Mouse (Mus musculus) heart, postnatal 14 days (tissue): ENCODE results near the gene Prss41. TPM values are rescaled to one million over a fixed set of nuclear protein-coding genes. Genes with fewer than 3 reads are reported as not detected.
"Not testable (repeated sequence)": the region's sequence is repeated elsewhere in the genome, so short reads cannot be mapped to it uniquely, and the experiment has no call there.

Experiments
- DNase-seq, 2 experiments: peaks; one replicate each; pipeline ENCODE4 v3.0.0; 2021 to 2022
- intact Hi-C: fragments of 180-260 bp; cut with DNase I; formaldehyde crosslinking; loops from one replicate; pipeline ENCODE4 v1.15.1; 2025
- long read RNA-seq, 2 experiments: library from polyadenylated mRNA; stranded (forward); transcript quantifications; one replicate each; pipeline ENCODE4 v2.0.0; 2021
- total RNA-seq, 2 experiments: library from RNA; stranded (reverse); gene quantifications; 2 replicates each; pipeline ENCODE4 v1.2.3; 2021

Gene Prss41
- total RNA-seq = not detected
- long read RNA-seq, experiment 1 = 0 reads
- long read RNA-seq, experiment 2 = 0 reads

GRCm38 (mm10) chr17:23843812-23844273 is at the start of gene Prss41, which contains the start of gene Prss32:
Prss41 (minus strand) TSS chr17:23844172.
Prss32 (plus strand) TSS chr17:23843855.
- peak; percentile 44 to 61 for DNase-seq
- intact Hi-C loops = loop anchor here (5.0 kb wide), 1 partner anchor 72 kb away; the partner anchor contains the start of gene Flywch1

- intact Hi-C loops, DNase-seq: not testable (repeated sequence)
These were observed 36.6 kb upstream of the Prss41 start, which contains the start of the genes Dcpp1 and Dcpp2 for GRCm38 (mm10) chr17:23880576-23880975. Dcpp1 (plus strand) TSS chr17:23880876. Dcpp2 (plus strand) TSS chr17:23880880.

GRCm38 (mm10) chr17:23877166-23877565 is 33.2 kb upstream of the Prss41 start:
- intact Hi-C loops = no loop called here
- no peak for DNase-seq

- intact Hi-C loops = no loop called here
- DNase-seq = no peak
These were observed 32.8 kb upstream of the Prss41 start for GRCm38 (mm10) chr17:23876741-23877140.

- peak; percentile 47 to 68 for DNase-seq
- intact Hi-C loops = loop anchor here (1.0 to 2.0 kb wide), 2 partner anchors 86 to 99 kb away; no protein-coding TSS in a partner anchor
These were observed 30.2 kb upstream of the Prss41 start for GRCm38 (mm10) chr17:23873884-23874856.

- intact Hi-C loops = no loop called here
- DNase-seq = no peak
These were observed 24.5 kb upstream of the Prss41 start for GRCm38 (mm10) chr17:23868513-23868912.

- DNase-seq = no peak
- intact Hi-C loops = no loop called here
These were observed 23.8 kb upstream of the Prss41 start, which contains the start of gene Prss21 for GRCm38 (mm10) chr17:23867756-23868155. Prss21 (plus strand) TSS chr17:23868056.

- no peak for DNase-seq
- intact Hi-C loops = no loop called here
These were observed 19.0 kb upstream of the Prss41 start for GRCm38 (mm10) chr17:23862926-23863325.

GRCm38 (mm10) chr17:23857913-23858312 is 13.9 kb upstream of the Prss41 start:
- intact Hi-C loops = no loop called here
- no peak for DNase-seq

GRCm38 (mm10) chr17:23857193-23857592 is 13.2 kb upstream of the Prss41 start:
- no peak for DNase-seq
- intact Hi-C loops = no loop called here

- intact Hi-C loops = loop anchor here (5.0 kb wide), 2 partner anchors 77 to 107 kb away; partner anchors contain the start of gene Kremen2
These were observed 10.3 kb upstream of the Prss41 start for GRCm38 (mm10) chr17:23854229-23854765.

GRCm38 (mm10) chr17:23853292-23853691 is 9.3 kb upstream of the Prss41 start:
- DNase-seq = peak; percentile 51 to 68

More at GRCm38 (mm10) chr17:23854229-23854765, 10.3 kb upstream of the Prss41 start:
- DNase-seq = no peak

GRCm38 (mm10) chr17:23850853-23851749 is 7.1 kb upstream of the Prss41 start:
- intact Hi-C loops = loop anchor here (2.0 to 5.0 kb wide), 3 partner anchors 74 to 110 kb away; partner anchors contain the start of gene Kremen2
- DNase-seq = peak; percentile 64 to 74

More at GRCm38 (mm10) chr17:23853292-23853691, 9.3 kb upstream of the Prss41 start:
- intact Hi-C loops = loop anchor here (5.0 kb wide), 2 partner anchors 76 to 106 kb away; partner anchors contain the start of gene Kremen2

GRCm38 (mm10) chr17:23850028-23850427 is 6.1 kb upstream of the Prss41 start:
- intact Hi-C loops = loop anchor here (2.0 to 5.0 kb wide), 3 partner anchors 73 to 111 kb away; partner anchors contain the start of gene Kremen2
- no peak for DNase-seq

GRCm38 (mm10) chr17:23843141-23843811 is 696 bp downstream of the Prss41 start:
- intact Hi-C loops = loop anchor here (5.0 kb wide), 1 partner anchor 71 kb away; the partner anchor contains the start of gene Flywch1
- no peak for DNase-seq

GRCm38 (mm10) chr17:23841145-23841544 is 2.8 kb downstream of the Prss41 start:
- intact Hi-C loops = loop anchor here (5.0 kb wide), 1 partner anchor 69 kb away; the partner anchor contains the start of gene Flywch1
- peak; percentile 51 to 74 for DNase-seq

GRCm38 (mm10) chr17:23836006-23836575 is 7.9 kb downstream of the Prss41 start, which contains the start of gene Prss33:
Prss33 (minus strand) TSS chr17:23836056.
- DNase-seq = no peak
- intact Hi-C loops = no loop called here

- intact Hi-C loops = no loop called here
These were observed 12.8 kb downstream of the Prss41 start for GRCm38 (mm10) chr17:23831201-23831600.

More at GRCm38 (mm10) chr17:23831201-23831600, 12.8 kb downstream of the Prss41 start:
- DNase-seq = no peak
